Mouse (Mus musculus) olfactory bulb, adult 2 months (tissue): ENCODE results near the gene Traf2.

Experiments
- CTCF ChIP-seq: fragments of 200-500 bp; IDR thresholded peaks from 2 replicates; pipeline ENCODE4 v1.5.1; 2012; ENCODE audit warnings: low read depth, mild to moderate bottlenecking, low read length, moderate library complexity; ENCODE audit not compliant: insufficient read depth
- POLR2A ChIP-seq: fragments of 200-500 bp; IDR thresholded peaks from 2 replicates; pipeline ENCODE4 v1.6.1; 2012; ENCODE audit warnings: mild to moderate bottlenecking, low read depth, low read length, moderate library complexity; ENCODE audit not compliant: insufficient read depth

DNA sequence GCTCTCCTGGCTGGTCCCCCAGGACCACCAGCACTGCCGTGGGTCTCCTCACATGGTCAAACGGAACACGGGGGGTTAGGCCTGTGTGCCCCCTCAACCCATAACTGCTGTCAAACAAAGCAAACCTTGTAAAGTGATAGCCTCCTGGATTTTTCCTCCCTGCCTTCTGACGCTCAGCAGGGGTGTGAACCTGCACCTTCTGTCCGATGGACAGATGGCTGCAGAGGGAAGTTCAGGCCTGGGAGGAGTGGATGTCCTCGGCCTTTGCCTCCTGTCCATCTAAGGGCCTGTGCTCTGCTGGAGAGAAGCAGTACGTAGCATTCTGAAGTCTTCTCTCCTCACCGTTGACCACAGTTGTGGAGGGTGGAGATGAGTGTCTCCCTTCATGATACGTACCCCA lies 15.2 kb upstream of the Traf2 start:
- TF ChIP-seq CTCF: no peak
- no peak for TF ChIP-seq POLR2A
